Mouse (Mus musculus): ENCODE measurements at regions not wholly inside any gene's neighbourhood (a gene's known extent, or its start where the extent isn't known, plus 50 kb on each side); places are given as distances from the start of the nearest gene placed in this dataset.

GRCm38 (mm10) chr1:71837764-71838163, 184.8 kb upstream of the Fn1 start:
- DNase-seq (ENCODE audit: low spot score) = no peak

DNA sequence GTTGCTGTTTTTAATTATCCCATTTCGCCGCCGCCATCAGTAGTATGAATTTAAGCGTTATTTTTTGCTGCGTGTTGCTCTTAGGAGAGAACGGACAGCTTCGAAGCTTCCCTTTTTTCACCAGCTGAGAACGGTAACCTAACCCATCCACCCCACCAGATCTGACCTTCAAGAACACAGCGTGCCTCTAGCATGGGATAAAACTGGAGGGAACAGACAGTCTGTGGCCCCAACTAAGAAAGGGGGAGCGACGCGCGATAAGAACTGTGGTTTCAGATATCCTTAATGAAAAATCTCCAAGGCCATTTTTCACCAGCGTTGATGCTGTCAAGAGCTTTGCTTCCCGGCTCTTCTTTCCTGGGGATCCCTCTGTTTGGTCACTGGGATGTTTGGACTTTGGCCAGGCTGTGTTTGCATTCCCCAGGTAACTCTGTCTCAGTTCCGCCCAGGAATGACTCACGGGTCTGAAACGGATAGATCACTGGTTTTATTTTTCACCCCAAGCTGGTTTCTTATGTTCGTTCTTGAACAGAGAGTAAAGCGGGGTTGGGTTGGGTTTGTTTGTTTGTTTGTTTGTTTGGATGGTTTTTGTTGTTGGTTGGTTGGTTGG, 184.1 kb upstream of the Fn1 start:
- no peak for DNase-seq (ENCODE audit: low spot score)

- DNase-seq (ENCODE audit: low spot score) = no peak
These were observed 177.4 kb upstream of the Fn1 start for GRCm38 (mm10) chr1:71830379-71830778.

GRCm38 (mm10) chr1:71824410-71824809, 171.4 kb upstream of the Fn1 start:
- no peak for DNase-seq (ENCODE audit: low spot score)

GRCm38 (mm10) chr1:71822123-71822522, 169.1 kb upstream of the Fn1 start:
- no peak for DNase-seq (ENCODE audit: low spot score)

DNA sequence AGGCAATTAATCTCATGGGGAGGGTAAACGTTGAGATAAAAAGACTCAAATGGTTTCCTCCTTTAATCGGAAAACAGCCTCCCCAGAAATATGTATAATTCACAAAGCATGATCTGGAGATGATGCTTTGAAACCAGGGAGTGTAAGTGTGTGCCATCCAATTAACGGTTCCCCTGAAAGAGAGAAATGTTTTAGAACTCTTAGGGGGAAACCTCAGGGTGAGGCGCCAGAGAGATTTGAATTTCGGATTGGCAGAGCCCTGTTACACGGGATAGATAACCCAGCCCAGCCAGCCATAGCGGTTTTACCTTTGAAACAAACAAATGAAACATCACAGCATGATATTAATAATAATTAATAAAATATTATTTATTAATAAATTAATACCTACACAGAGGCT, 168.1 kb upstream of the Fn1 start:
- no peak for DNase-seq (ENCODE audit: low spot score)

DNA sequence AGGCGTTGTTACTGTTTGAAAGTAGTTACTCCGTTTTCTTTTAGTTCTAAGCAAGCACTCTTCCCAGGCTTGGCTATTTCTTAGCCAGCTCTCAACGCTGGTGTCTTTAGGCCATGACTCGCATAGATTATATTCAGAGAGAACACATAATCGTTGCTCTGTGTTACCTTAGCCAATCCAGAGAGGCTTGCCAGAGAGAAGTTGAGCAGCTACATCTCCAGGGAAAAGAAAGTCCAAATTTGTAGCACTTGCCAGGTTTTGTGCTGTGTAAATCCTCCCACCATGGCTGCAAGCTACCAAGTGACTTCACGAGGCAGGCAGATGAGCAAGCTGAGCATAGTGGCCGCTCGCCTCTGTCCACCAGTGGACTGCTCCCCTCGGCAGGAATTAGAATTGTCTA, 163.3 kb upstream of the Fn1 start:
- no peak for DNase-seq (ENCODE audit: low spot score)

DNA sequence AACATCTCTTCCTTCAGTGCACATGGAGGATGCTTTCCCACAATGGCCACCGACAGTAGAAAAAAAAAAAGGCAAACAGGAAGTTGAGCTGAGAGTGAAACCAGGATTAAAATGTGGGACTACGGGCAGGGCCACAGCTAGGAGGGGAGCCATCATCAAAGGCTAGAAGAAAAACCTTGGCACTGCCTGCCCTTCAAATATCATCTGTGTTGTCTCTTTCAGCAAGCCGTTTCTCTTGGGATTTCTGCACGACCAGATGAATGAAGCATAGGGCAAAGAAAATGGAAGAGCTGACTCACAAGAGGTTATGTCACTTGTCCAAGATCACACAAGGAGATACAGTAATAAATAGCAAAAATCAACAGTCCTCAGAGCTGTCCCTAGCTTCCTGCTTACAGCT, 161.1 kb upstream of the Fn1 start:
- no peak for DNase-seq (ENCODE audit: low spot score)

DNA sequence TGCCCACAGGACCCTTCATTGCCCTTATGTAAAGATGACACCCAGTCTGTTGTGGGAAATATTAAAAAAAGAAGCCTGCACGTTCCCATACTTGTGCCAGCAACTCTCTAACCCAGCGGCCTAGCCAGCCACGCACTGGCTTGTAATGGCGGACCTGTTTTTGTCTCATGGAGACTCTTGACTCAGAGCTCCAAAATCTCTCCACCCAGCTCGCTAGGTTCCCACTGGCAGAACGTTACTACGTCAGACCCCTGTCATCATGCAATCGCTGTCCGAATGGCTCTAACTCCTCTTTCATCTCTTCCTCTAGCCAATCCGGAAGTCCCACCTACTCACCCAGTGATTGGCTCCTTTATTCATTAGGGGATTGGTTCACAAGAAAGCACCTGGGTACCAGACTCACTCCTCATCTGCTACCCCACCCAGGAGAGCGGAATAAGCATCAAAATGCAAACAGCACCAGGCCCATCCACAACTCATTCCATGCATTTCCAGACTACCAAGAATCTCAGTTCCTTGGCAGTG, 159.2 kb upstream of the Fn1 start:
- no peak for DNase-seq (ENCODE audit: low spot score)

DNA sequence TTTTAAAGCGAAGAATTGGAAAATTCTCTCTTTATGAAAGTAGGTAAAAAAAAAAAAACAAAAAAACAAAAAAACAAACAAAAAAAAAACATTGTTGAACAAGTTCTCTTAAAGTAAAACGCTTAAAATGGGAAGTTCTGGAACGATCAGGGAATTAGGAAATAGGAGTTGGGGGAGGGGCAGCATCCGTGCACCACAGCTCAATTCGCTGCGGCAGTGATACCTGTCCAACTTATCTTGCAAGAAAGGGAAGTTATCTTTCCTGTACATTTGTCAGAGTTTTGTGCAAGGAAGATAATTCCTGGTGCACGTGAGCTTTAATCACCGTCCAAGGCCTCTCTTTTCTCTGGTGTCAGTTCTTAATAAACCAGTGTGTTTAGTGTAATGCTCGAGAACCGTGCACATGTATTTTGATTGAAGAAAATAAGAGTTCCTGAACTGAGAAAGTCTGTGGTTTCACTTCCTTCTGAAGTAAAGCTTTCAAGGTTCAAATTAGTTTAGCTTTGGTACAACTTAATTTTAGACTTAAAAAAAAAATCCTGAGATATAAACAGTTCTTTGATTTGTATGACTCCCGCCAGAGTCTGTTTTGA, 158.3 kb upstream of the Fn1 start:
- DNase-seq (ENCODE audit: low spot score) = no peak

DNA sequence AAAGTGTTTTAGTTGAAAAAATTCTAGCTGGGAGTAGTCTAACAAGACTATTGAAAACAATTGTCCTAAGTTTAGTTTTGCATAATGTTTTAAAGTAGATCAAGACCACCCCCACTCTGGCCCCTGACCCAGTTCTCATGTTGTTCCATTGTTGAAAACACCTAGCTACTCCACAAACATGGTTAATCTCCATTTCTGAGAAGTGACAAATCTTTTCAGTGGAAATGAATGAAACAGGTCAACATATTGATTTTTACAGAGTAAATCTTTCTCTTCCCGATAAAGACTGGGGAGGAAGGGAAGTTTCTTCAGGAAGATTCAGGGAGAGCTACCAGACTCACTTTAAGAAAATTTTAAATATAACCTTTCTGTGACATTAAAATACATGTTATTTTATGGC, 155.0 kb upstream of the Fn1 start:
- no peak for DNase-seq (ENCODE audit: low spot score)

DNA sequence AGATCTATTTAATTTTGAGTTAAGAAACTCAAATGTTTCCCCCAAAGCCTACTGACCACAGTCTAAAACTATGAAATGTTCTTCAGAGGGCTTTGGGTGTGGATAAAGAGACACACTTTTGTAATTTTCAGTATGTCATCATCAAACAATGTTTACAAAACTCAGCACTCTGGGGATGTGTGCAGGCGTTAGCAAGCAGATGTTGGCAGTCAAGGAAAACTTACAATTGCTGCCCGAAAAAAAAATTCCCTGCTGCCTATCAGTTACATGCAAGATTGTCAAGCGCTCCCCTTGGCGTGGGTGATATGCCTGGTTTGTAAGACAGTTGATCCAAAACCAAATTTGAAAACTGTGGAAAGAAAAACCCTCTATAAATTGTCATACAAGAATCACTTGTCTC, 154.6 kb upstream of the Fn1 start:
- DNase-seq (ENCODE audit: low spot score) = no peak

DNA sequence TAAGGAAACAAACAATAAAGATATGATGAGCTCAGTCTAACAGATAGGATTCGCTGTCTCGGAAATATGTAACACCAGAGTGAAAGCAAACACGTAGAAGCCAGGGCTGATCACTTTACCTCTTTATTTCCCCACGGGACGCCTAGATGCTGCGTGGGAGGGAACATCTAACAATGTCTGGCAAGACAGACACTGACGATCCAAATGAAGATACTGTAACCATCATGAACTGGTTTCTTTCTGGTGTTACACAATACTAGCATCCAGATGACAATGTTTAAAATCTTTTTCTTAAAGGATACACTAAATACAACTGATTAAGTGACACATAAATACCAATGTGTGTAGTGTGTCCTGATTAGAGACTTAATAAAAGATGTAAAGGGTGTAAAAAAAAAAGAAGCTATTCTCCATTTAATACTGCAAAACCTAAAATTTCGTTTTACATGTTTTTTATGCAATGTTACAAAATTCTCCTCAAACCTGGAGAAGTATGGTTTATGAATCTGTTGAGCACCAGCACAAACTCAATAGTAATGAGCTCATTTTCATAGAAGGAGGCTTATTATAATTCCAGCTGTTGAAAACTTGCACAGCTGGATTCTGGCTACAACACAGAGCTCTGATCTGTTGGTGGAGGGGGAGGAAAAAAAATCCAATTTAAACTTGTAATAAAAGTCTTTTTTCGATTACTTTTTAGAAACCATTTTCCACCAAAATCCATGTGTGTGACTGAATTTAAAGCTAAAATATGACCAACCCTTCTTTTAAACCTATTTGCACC, 148.5 kb upstream of the Fn1 start:
- no peak for DNase-seq (ENCODE audit: low spot score)

GRCm38 (mm10) chr1:71800581-71800980, 147.6 kb upstream of the Fn1 start:
- no peak for DNase-seq (ENCODE audit: low spot score)

- DNase-seq (ENCODE audit: low spot score) = no peak
These were observed 145.6 kb upstream of the Fn1 start for GRCm38 (mm10) chr1:71798636-71799035.

- DNase-seq (ENCODE audit: low spot score) = no peak
These were observed 135.4 kb upstream of the Fn1 start for GRCm38 (mm10) chr1:71788408-71788807.

DNA sequence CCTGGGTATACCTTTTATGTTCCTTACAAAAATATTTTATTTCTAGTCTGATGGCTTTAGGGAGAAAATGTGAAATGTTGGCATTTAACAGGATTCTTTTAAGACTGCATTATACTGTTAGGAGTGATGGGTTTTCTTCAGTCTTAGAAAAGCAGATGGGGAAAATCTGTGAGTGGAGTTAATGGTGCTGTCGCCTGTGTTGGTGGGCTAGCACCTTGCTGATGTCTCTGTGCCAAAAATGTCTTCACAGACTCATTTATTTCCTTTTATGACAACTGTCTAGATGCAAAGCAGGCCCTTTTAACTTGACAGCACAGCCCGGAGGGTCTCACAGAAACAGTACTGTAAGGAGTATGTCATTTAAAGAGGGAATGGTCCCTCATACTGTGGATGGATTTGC, 131.9 kb upstream of the Fn1 start:
- no peak for DNase-seq (ENCODE audit: low spot score)

- DNase-seq (ENCODE audit: low spot score) = no peak
These were observed 125.3 kb upstream of the Fn1 start for GRCm38 (mm10) chr1:71778292-71778691.

GRCm38 (mm10) chr1:71775865-71776501, 123.0 kb upstream of the Fn1 start:
- no peak for DNase-seq (ENCODE audit: low spot score)

- no peak for DNase-seq (ENCODE audit: low spot score)
These were observed 119.5 kb upstream of the Fn1 start for GRCm38 (mm10) chr1:71772526-71772925.

GRCm38 (mm10) chr1:71771798-71772197, 118.8 kb upstream of the Fn1 start:
- no peak for DNase-seq (ENCODE audit: low spot score)

DNA sequence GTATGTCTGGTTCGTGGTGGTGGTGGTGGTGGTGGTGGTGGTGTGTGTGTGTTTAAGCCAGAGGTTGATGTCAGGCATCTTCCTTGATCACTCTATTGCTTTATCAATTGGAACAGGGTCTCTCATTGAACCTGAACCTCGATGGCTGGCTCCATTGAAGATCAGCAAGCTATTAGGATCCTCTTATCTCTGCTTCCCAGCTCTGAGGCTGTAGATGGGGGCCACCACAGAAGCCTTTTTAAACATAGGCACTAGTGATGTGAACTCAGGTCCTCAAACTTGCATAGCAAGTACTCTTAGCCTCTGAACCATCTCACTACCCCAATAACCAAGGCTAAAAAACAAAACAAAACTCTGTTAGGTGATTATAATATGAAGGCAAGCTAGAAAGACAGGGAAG, 116.6 kb upstream of the Fn1 start:
- DNase-seq (ENCODE audit: low spot score) = no peak

GRCm38 (mm10) chr1:71767705-71768104, 114.7 kb upstream of the Fn1 start:
- no peak for DNase-seq (ENCODE audit: low spot score)

All from urinary bladder, adult 2 months (tissue).